Mouse (Mus musculus) kidney, adult 2 months (tissue): ENCODE results near the gene Fxyd6. TPM values are rescaled to one million over a fixed set of nuclear protein-coding genes. Genes with fewer than 3 reads are reported as not detected.

ENCODE experiments used
- DNase-seq: peaks from one replicate; pipeline ENCODE4 v3.0.0; 2021
- H3K27ac ChIP-seq: fragments of 200-500 bp; 2 replicates; pipeline ENCODE4 v1.5.1; 2012; ENCODE audit warnings: low read depth, low read length, control low read depth, inconsistent platforms; ENCODE audit not compliant: insufficient read depth
- H3K27me3 ChIP-seq: fragments of 200-500 bp; replicated peaks from 2 replicates; pipeline ENCODE4 v1.6.1; 2012; ENCODE audit warnings: mild to moderate bottlenecking, moderate library complexity, low read length, inconsistent platforms; ENCODE audit not compliant: control insufficient read depth, insufficient read depth
- H3K36me3 ChIP-seq: fragments of 200-500 bp; 2 replicates; pipeline ENCODE4 v1.6.1; 2012; ENCODE audit warnings: mild to moderate bottlenecking, moderate library complexity, low read length, inconsistent platforms; ENCODE audit not compliant: control insufficient read depth, insufficient read depth
- H3K4me1 ChIP-seq: fragments of 200-500 bp; 2 replicates; pipeline ENCODE4 v1.6.1; 2011; ENCODE audit warnings: low read length; ENCODE audit not compliant: control insufficient read depth, insufficient read depth
- H3K4me3 ChIP-seq: fragments of 200-500 bp; 2 replicates; pipeline ENCODE4 v1.5.1; 2011; ENCODE audit warnings: mild to moderate bottlenecking, low read depth, low read length, control low read depth; ENCODE audit not compliant: insufficient read depth
- CTCF ChIP-seq: fragments of 200-500 bp; conservative IDR thresholded peaks from 2 replicates; pipeline ENCODE4 v1.5.1; 2011; ENCODE audit warnings: low read depth, mild to moderate bottlenecking, control low read depth, low read length, moderate library complexity, mixed read lengths; ENCODE audit not compliant: insufficient read depth, insufficient read length
- POLR2A ChIP-seq: fragments of 200-500 bp; IDR thresholded peaks from one replicate; pipeline ENCODE4 v1.6.1; 2011; ENCODE audit warnings: low read depth, low read length, control low read depth
- WGBS: fragments of 180-500 bp; shearing (Covaris S2); methylation state at CpG from one replicate; pipeline ENCODE4 v1.1.7; 2018; 5-methylcytosine and 5-hydroxymethylcytosine counted together
- polyA plus RNA-seq: library from polyadenylated mRNA; depleted of rRNA; stranded (reverse); fragments of >200 nt; gene quantifications from 2 replicates; pipeline ENCODE4 v1.2.3, GENCODE M21; 2012; rRNA removed

The Fxyd6 gene
- polyA plus RNA-seq, 1 experiment: 20.3 TPM

DNA sequence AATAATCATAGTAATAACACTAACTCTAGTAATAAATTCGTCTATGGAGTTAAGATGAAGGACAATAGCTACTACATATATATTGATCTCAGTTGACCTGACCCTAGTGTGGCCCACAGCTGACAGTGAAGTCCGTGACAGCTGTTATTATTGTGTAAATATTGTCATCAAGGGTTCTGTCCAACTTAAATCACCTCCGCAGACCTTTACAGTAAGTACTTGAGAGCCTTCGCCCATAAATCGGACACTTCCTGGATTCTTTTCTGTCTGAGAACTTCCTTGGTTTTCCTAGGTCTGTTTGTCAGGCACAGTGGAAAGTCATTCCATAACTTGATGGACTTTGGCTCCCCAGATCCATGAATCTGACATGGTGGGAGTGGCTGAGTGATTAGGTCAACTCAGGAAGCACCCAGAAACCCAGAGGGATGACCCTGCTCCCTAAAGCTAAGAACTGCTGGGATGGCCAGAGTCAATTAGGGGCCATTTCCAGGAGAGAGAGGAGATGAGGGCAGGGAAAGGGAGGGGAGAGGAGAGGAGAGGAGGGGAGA is 74.3 kb downstream of the Fxyd6 start:
- WGBS: 68% methylated on average over 5 of the region's 5 CpGs
- no peaks in the 10 kb centered on the region for H3K4me1 ChIP-seq
- H3K27ac ChIP-seq: no peak overlapping the region
- TF ChIP-seq POLR2A (no peak), CTCF (no peak)
- DNase-seq: no peak
- H3K27me3 ChIP-seq: no peaks in the 10 kb centered on the region
- H3K4me3 ChIP-seq: no peak overlapping the region
- no peaks in the 10 kb centered on the region for H3K36me3 ChIP-seq

Other genes starting within 250 kb of the Fxyd6 start
- gene Scn4b, start 231.8 kb upstream of the Fxyd6 start, polyA plus RNA-seq: 13.3 and 13.8 TPM in 2 replicates
- gene BC049352, start 188.2 kb upstream of the Fxyd6 start, polyA plus RNA-seq: 2.7 and 2.9 TPM in 2 replicates
- 1.2 and 1.5 TPM in 2 replicates for gene Tmprss4, start 166.1 kb upstream of the Fxyd6 start, polyA plus RNA-seq
- gene Il10ra, start 101.0 kb upstream of the Fxyd6 start, polyA plus RNA-seq: 3.3 and 5.3 TPM in 2 replicates
- gene Tmprss13, start 51.1 kb upstream of the Fxyd6 start, polyA plus RNA-seq: 0.56 and 0.64 TPM in 2 replicates
- gene Fxyd2, start 29.5 kb downstream of the Fxyd6 start, polyA plus RNA-seq: 8,481 and 8,923 TPM in 2 replicates
- gene Dscaml1, start 56.4 kb downstream of the Fxyd6 start, polyA plus RNA-seq: 0.43 and 0.80 TPM in 2 replicates